Mouse (Mus musculus) brain, embryonic 14.5 days (tissue): ENCODE data around the gene Srgap3. TPM values are rescaled to one million over a fixed set of nuclear protein-coding genes. Genes with fewer than 3 reads are reported as not detected.

ENCODE experiments used
- DNase-seq: peaks from one replicate; pipeline ENCODE4 v3.0.0-alpha.2; 2011; ENCODE audit warnings: low read depth
- CTCF ChIP-seq: fragments of 200-500 bp; IDR thresholded peaks from 2 replicates; pipeline ENCODE4 v1.5.1; 2012; ENCODE audit warnings: inconsistent platforms, mild to moderate bottlenecking, moderate library complexity, borderline replicate concordance; ENCODE audit not compliant: insufficient read depth, insufficient read length; ENCODE audit errors: extremely low read depth
- POLR2A ChIP-seq: fragments of 200-500 bp; IDR thresholded peaks from 2 replicates; pipeline ENCODE4 v1.6.1; 2012; ENCODE audit warnings: mild to moderate bottlenecking, inconsistent platforms, borderline replicate concordance; ENCODE audit not compliant: poor library complexity, insufficient read depth, insufficient read length, severe bottlenecking; ENCODE audit errors: extremely low read depth
- polyA plus RNA-seq: library from polyadenylated mRNA; depleted of rRNA; stranded (reverse); fragments of >200 nt; gene quantifications from 2 replicates; pipeline ENCODE4 v1.2.3, GENCODE M21; 2012

Srgap3 gene
- polyA plus RNA-seq, 1 experiment: 112 TPM

- no peak for TF ChIP-seq CTCF
- TF ChIP-seq POLR2A: no peak
- peak; percentile 95 for DNase-seq
Observed at GRCm38 (mm10) chr6:112900306-112900705, 46.8 kb downstream of the Srgap3 start.

- DNase-seq: peak; percentile 66
- TF ChIP-seq POLR2A (no peak), CTCF (no peak)
Observed at GRCm38 (mm10) chr6:112899711-112900110, 47.4 kb downstream of the Srgap3 start.

DNA sequence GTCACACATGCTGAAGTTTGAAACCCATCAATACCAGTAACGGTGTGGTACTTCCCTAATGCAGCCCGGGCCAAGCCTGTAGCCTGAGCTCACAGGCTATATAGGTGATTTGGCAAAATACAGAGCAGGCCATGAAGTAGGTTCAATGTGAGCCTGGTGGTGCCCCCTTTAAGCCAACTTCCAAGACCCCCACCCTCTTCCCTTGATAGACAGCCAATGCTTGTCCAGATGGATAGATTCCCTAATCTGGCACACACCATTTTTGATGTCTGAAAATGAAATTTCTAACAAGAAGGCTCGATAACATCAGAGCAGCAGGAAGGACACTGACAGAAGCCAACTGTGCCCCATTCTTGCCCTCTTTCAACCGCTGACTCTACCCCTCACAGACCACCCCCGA lies 47.8 kb downstream of the Srgap3 start:
- TF ChIP-seq CTCF (no peak), POLR2A (no peak)
- DNase-seq: no peak

DNA sequence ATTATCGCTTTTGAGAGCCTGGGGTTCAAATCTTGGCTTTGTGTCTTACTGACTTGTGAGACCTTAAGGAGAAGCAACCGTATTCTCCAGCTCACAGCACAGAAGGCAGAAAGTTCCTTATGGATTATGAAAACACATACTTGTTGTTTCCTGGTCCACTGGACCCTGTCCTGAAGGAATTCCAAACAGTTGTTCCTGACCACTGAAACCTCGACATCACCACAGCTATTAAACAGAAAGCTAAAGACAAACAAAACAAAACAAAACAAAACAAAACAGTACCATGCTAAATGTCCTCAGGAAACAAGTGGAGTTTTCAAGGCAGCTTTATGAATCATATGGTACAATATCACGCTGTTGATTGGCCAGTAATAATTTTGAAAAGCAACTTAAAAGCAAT lies 48.6 kb downstream of the Srgap3 start:
- DNase-seq: no peak
- TF ChIP-seq POLR2A (no peak), CTCF (no peak)

DNA sequence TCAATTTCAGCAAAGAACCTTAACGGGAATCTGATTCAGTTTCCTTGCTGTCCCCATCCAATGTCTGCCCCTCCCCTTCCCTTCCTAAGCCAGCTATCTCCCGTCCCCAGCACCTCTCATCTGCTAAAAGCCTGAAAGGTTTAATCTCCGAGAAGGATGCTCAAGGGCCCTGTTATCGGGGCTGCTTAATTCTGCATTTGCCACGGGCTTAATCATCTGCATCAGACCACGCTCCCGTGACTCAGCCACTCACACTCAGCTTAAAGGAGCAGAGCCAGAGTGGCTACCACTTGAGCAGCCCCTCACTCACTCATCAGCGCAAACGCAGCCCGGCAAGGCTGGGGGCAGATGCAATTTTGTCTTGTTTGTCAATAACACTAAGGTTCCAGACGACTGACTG lies 50.7 kb downstream of the Srgap3 start:
- TF ChIP-seq POLR2A (no peak), CTCF (no peak)
- DNase-seq: peak; percentile 90

DNA sequence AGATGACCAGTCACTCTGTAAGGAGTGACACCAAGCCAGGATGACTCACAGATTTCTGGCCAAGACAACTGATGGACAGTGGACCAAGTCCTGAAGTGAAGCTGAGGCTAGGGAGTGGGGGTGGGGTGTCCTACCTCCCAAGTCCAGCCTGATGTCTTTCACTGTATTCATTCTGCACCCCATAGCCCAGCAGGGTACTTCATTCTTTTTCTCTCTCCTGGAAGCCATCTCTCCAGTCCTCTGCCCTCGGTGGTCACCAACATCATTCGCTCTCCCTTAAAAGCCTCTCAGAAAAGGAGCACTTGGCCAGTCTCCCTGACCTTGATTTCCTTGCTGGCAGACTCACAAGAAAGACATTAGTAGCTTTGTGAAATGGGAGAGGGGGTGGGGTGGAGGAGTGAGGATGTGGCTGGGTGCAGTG lies 56.7 kb downstream of the Srgap3 start:
- no peak for DNase-seq
- no peak for TF ChIP-seq CTCF
- no peak for TF ChIP-seq POLR2A

- no peak for DNase-seq
- TF ChIP-seq POLR2A (no peak), CTCF (no peak)
Observed at GRCm38 (mm10) chr6:112883588-112884135, 63.4 kb downstream of the Srgap3 start.

DNA sequence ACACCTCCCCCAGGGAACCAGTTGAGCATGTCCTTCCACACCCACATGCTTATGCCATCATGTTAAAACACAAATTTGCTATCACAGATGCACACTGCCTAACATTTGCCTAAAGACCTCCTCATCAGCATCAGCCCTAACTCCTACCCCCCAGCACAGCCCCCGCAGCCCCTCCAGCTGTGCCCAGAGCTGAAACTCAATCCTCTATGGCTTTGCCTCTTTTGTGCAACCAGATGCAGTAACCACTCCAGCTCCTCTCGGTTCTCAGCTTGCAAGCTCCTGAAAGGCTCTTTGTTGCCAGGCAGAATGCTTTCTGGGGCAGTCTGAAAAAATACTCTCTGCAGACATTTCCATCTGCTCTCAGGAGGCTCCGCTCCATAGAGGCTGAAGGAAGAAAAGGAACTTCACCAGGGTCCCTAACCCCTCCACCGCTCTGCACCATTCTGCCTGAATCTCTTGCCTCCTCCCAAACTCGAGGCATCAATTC lies 67.0 kb downstream of the Srgap3 start:
- DNase-seq: peak; percentile 95
- TF ChIP-seq POLR2A (no peak), CTCF (no peak)

DNA sequence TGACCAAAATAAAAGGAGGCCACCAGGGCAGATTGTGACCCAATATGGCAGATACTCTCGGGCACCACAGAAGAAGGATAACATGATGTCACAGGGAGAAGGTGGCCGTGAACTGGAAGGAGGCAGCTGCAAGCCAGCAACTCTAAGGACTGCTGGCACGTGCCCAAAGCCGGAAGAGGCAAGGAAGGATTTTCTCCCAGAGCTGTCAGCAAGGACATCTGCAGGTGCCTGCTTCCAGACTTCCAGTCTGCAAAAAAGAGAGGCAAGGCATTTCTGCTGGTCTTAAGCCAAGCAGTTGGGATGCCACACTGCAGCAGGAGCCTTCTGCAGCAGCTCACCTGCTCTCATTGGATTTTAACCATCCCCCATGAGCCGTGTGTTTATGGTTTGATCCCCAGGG lies 67.9 kb downstream of the Srgap3 start:
- TF ChIP-seq POLR2A (no peak), CTCF (no peak)
- DNase-seq: peak; percentile 80

DNA sequence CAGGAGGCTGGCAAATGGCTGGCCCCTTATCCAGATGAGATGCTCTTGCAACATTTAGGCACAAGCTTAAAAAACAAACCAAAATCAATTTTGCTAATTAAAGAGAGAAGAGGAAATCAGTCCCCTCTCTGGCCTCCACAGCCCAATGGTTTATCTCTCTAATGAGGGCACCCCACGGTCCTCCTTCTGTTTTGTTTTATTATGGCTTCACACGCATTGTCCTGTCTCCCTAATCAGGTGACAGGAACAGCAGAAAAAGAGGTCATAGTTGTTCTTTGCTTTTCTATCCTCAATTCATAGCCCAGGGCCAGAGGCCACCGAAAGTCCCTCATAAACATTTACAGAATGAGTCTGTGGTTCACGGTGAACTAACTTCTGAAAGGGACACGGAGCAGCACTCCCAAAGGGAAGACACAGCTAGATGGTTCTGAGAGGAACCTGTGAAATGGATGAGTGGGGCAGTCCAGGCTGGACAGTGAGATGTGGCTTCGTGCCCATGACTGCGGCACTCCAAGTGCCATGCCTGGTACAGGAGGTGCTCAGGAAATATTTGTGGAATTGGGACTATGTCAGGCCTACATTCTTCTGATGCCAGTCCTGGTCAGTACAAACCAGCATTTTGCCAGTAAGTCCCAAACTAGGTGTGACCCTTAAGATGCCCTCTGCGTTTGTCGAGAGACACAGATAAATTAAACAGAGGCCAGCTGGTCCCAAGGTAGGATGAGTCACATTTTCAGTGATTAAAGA lies 73.8 kb downstream of the Srgap3 start:
- TF ChIP-seq POLR2A (no peak), CTCF (no peak)
- no peak for DNase-seq

DNA sequence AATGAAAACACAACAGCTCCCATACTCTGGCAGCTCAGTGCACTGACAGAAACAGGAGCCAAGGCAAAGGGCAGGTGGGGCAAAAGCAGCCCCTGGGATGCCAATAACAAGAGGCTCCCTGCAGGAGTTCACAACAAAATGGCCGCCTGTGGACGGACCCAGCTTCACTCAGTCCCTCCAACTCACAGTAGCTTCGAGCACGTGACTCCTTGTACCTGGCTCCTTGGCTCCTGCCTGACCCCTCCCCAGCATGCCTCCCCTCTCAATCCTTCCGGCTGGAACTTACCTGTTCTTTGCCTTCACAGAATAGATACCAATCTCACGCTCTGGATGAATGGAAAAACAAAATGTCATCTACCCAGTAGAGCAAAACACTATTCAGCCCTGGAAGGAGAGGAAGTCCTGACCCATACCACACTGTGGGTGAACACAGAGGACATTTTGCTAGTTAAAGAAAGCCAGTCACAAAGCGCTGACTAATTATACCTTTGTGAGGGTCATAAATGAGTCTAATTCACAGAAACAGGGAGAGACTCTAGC lies 75.8 kb downstream of the Srgap3 start:
- DNase-seq: no peak
- TF ChIP-seq POLR2A (no peak), CTCF (no peak)
